Mouse (Mus musculus) kidney, embryonic 14.5 days (tissue): ENCODE results near the gene Pla2g4e. TPM values are rescaled to one million over a fixed set of nuclear protein-coding genes. Genes with fewer than 3 reads are reported as not detected.
A peak's percentile ranks its signal among the peaks of the same experiment; 100 is the strongest.

Experiments used
- ATAC-seq: fragments of 200-750 bp; cut with Nextera tagmentation; 2 replicates; pipeline ENCODE4 v1.8.0; 2017; ENCODE audit warnings: moderate number of reproducible peaks, mild to moderate bottlenecking, moderate TSS enrichment, moderate library complexity; ENCODE audit not compliant: low FRiP score, low TSS enrichment
- H3K27ac ChIP-seq: fragments of 300-500 bp; sonication (generic); 2 replicates; pipeline ENCODE4 v1.5.1; 2014; ENCODE audit warnings: low read depth, mild to moderate bottlenecking, low read length, moderate library complexity, mixed read lengths
- H3K27me3 ChIP-seq: fragments of 300-500 bp; sonication (generic); 2 replicates; pipeline ENCODE4 v1.6.1; 2014; ENCODE audit warnings: mild to moderate bottlenecking, low read length; ENCODE audit not compliant: control insufficient read depth, insufficient read depth
- H3K36me3 ChIP-seq: fragments of 300-500 bp; sonication (generic); 2 replicates; pipeline ENCODE4 v1.6.1; 2014; ENCODE audit warnings: low read length, mixed read lengths; ENCODE audit not compliant: control insufficient read depth, insufficient read depth
- H3K4me1 ChIP-seq: fragments of 300-500 bp; sonication (generic); 2 replicates; pipeline ENCODE4 v1.6.1; 2014; ENCODE audit warnings: low read length, mixed read lengths; ENCODE audit not compliant: control insufficient read depth, insufficient read depth
- H3K4me2 ChIP-seq: fragments of 300-500 bp; sonication (generic); replicated peaks from 2 replicates; pipeline ENCODE4 v1.6.1; 2014; ENCODE audit warnings: low read depth, mild to moderate bottlenecking, low read length
- H3K4me3 ChIP-seq: fragments of 300-500 bp; sonication (generic); 2 replicates; pipeline ENCODE4 v1.5.1; 2014; ENCODE audit warnings: mild to moderate bottlenecking, low read length
- H3K9ac ChIP-seq: fragments of 300-500 bp; sonication (generic); 2 replicates; pipeline ENCODE4 v1.6.1; 2014; ENCODE audit warnings: low read depth, mild to moderate bottlenecking, low read length, moderate library complexity
- H3K9me3 ChIP-seq: fragments of 300-500 bp; sonication (generic); 2 replicates; pipeline ENCODE4 v1.6.1; 2016; ENCODE audit warnings: low read length; ENCODE audit not compliant: control insufficient read depth
- WGBS: fragments of 180-500 bp; shearing (Covaris S2); extraction: QIAGEN DNeasy Blood & Tissue Kit; methylation state at CpG from one replicate; pipeline ENCODE4 v1.1.7; 2014; 5-methylcytosine and 5-hydroxymethylcytosine counted together
- polyA plus RNA-seq: library from polyadenylated mRNA; unstranded; fragments of >200 nt; fragmentation: Nextera tagmentation; extraction: Ambion mirVana; gene quantifications from 2 replicates; pipeline ENCODE4 v1.2.1, GENCODE M21; 2014

Gene Pla2g4e
- not detected in 2 replicates for polyA plus RNA-seq

- no peaks in the 10 kb centered on the region for H3K9me3 ChIP-seq
- peak; percentile 69; the same call in 1 of the 2 replicates for ATAC-seq
- peak within 1 kb of the TSS; percentile 48 for H3K9ac ChIP-seq
- no peak within 1 kb of the TSS for H3K27ac ChIP-seq
- H3K27me3 ChIP-seq = peaks cover 9% of the 10 kb centered on the region; the same call in 1 of the 2 replicates
- H3K36me3 ChIP-seq = no peaks in the 10 kb centered on the region
- peak within 1 kb of the TSS; percentile 39 for H3K4me3 ChIP-seq
- H3K4me2 ChIP-seq = peak within 1 kb of the TSS; percentile 70
- no peaks in the 10 kb centered on the region; the same call in 1 of the 2 replicates for H3K4me1 ChIP-seq
- WGBS = 6% methylated on average over 27 of the region's 27 CpGs
These were observed at the start of gene Pla2g4e for GRCm38 (mm10) chr2:120244679-120245420. Gene Pla2g4e (minus strand): TSS chr2:120245335.

DNA sequence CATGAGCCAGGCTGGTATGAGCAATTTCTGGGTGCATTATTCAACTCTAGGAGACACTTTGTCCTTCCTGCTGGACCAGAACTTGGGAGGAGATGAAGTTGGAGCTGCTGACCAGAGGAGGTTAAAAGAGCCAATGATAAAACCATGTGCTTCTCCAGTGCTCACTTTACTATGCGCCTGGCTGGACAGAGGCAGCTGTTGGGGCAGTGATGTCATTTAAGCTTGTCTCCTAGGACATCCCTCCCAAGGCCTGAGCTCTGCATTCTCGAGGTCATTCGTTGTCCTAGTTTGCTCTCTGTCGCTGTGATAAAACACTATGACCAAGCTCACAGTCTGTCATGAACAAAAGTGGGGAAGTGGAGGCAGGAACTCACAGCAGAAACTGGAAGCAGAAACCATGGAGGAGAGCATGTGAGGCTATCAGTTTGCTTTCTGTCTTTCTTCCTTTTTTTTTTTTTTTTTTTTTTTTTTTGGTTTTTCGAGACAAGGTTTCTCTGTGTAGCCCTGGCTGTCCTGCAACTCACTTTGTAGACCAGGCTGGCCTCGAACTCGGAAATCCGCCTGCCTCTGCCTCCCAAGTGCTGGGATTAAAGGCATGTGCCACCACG, 46.4 kb upstream of the Pla2g4e start:
- Histone ChIP-seq H3K27ac (no peak overlapping the region), H3K9ac (no peak overlapping the region), H3K4me1 (no peaks in the 10 kb centered on the region), H3K36me3 (no peaks in the 10 kb centered on the region), H3K4me2 (no peak overlapping the region), H3K4me3 (no peak overlapping the region), H3K27me3 (no peaks in the 10 kb centered on the region), H3K9me3 (no peaks in the 10 kb centered on the region)
- ATAC-seq = no peak
- WGBS = 80% methylated on average over 8 of the region's 9 CpGs

DNA sequence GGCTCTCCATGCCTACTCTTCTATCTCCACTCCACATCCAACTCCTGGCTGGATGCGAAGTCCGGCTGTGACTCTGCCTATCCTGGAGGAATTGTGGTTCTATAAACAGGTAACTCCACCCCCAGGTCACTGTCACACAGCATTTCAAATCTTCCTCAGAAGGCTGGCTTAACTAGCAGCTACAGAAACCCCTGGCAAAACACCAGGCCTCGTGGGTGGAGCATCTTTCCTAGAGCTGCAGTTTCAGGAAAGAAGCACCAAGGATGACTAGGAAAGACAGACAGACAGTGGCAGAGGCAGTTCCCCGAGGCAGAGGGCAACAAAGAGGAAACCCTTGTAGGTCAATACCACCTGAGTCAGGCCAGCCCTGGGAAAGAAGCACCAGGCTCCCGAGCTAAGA, 43.9 kb upstream of the Pla2g4e start, which contains the start of gene Pla2g4d:
TSS of gene Pla2g4d (minus strand) at position 203 of the 400 bp plus-strand sequence.
- no peaks in the 10 kb centered on the region for H3K4me1 ChIP-seq
- H3K36me3 ChIP-seq = no peaks in the 10 kb centered on the region
- H3K9ac ChIP-seq = no peak within 1 kb of the TSS
- H3K27me3 ChIP-seq = no peaks in the 10 kb centered on the region
- H3K9me3 ChIP-seq = no peaks in the 10 kb centered on the region
- WGBS = 67% methylated on average over 5 of the region's 5 CpGs
- no peak within 1 kb of the TSS for H3K27ac ChIP-seq
- no peak within 1 kb of the TSS for H3K4me3 ChIP-seq
- H3K4me2 ChIP-seq = no peak within 1 kb of the TSS
- no peak for ATAC-seq

- 78% methylated on average over 3 of the region's 3 CpGs for WGBS
- Histone ChIP-seq H3K9me3 (no peaks in the 10 kb centered on the region), H3K4me2 (no peak overlapping the region), H3K4me3 (no peak overlapping the region), H3K9ac (no peak overlapping the region), H3K4me1 (no peaks in the 10 kb centered on the region), H3K27me3 (no peaks in the 10 kb centered on the region), H3K27ac (no peak overlapping the region), H3K36me3 (no peaks in the 10 kb centered on the region)
- no peak for ATAC-seq
These were observed 43.3 kb upstream of the Pla2g4e start for GRCm38 (mm10) chr2:120288401-120288800.

DNA sequence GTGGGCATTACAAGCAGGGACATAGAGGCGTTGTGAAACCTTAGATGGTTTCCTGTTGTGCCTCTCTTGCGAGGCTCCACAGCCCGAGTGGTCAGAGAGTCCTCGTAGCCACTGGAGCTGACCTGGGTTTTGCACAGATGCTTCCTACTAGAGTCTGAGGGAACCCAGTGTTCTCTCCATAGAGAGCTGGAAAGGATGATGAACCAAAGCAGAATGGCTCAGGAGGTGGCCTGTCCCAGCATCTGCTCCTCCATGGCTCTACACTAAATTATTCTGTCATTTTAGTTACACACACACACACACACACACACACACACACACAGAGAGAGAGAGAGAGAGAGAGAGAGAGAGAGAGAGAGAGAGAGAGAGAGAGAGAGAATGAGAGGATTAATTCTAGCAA, 40.5 kb upstream of the Pla2g4e start:
- no peak overlapping the region for H3K9ac ChIP-seq
- ATAC-seq = no peak
- no peaks in the 10 kb centered on the region for H3K36me3 ChIP-seq
- H3K4me2 ChIP-seq = no peak overlapping the region
- H3K27me3 ChIP-seq = no peaks in the 10 kb centered on the region
- H3K9me3 ChIP-seq = no peaks in the 10 kb centered on the region
- WGBS = 62% methylated on average over 4 of the region's 4 CpGs
- H3K4me1 ChIP-seq = no peaks in the 10 kb centered on the region
- no peak overlapping the region for H3K27ac ChIP-seq
- no peak overlapping the region for H3K4me3 ChIP-seq

GRCm38 (mm10) chr2:120284705-120285104, 39.6 kb upstream of the Pla2g4e start:
- Histone ChIP-seq H3K9ac (no peak overlapping the region), H3K4me3 (no peak overlapping the region), H3K4me1 (no peaks in the 10 kb centered on the region), H3K27ac (no peak overlapping the region), H3K27me3 (no peaks in the 10 kb centered on the region), H3K4me2 (no peak overlapping the region), H3K36me3 (no peaks in the 10 kb centered on the region), H3K9me3 (no peaks in the 10 kb centered on the region)
- no peak for ATAC-seq

GRCm38 (mm10) chr2:120284094-120284493, 39.0 kb upstream of the Pla2g4e start:
- Histone ChIP-seq H3K36me3 (no peaks in the 10 kb centered on the region), H3K9ac (no peak overlapping the region), H3K27ac (no peak overlapping the region), H3K9me3 (no peaks in the 10 kb centered on the region), H3K27me3 (no peaks in the 10 kb centered on the region), H3K4me1 (no peaks in the 10 kb centered on the region), H3K4me2 (no peak overlapping the region), H3K4me3 (no peak overlapping the region)
- no peak for ATAC-seq
- WGBS = 81% methylated on average over 5 of the region's 5 CpGs

GRCm38 (mm10) chr2:120283550-120283949, 38.4 kb upstream of the Pla2g4e start:
- H3K27me3 ChIP-seq = no peaks in the 10 kb centered on the region
- 33% methylated on average over 6 of the region's 6 CpGs for WGBS
- no peaks in the 10 kb centered on the region for H3K4me1 ChIP-seq
- no peak for ATAC-seq
- H3K9me3 ChIP-seq = no peaks in the 10 kb centered on the region
- no peak overlapping the region for H3K9ac ChIP-seq
- H3K27ac ChIP-seq = no peak overlapping the region
- H3K4me3 ChIP-seq = no peak overlapping the region
- H3K36me3 ChIP-seq = no peaks in the 10 kb centered on the region
- H3K4me2 ChIP-seq = no peak overlapping the region

GRCm38 (mm10) chr2:120281221-120281620, 36.1 kb upstream of the Pla2g4e start:
- H3K9ac ChIP-seq = no peak overlapping the region
- no peaks in the 10 kb centered on the region for H3K27me3 ChIP-seq
- WGBS = 43% methylated on average over 3 of the region's 3 CpGs
- H3K27ac ChIP-seq = no peak overlapping the region
- H3K4me3 ChIP-seq = no peak overlapping the region
- H3K4me2 ChIP-seq = no peak overlapping the region
- no peak for ATAC-seq
- no peaks in the 10 kb centered on the region for H3K36me3 ChIP-seq
- no peaks in the 10 kb centered on the region for H3K4me1 ChIP-seq
- no peaks in the 10 kb centered on the region for H3K9me3 ChIP-seq
